Mouse (Mus musculus): ENCODE data around the gene Noc4l. TPM values are rescaled to one million over a fixed set of nuclear protein-coding genes. Genes with fewer than 3 reads are reported as not detected.

The Noc4l gene
- polyA plus RNA-seq, 1 experiment from 2014 or later, result 62.4 TPM

- no peak for ATAC-seq (replicated peaks; ENCODE audit: low FRiP score)
Observed at GRCm38 (mm10) chr5:110607767-110608166, 45.5 kb downstream of the Noc4l start.

GRCm38 (mm10) chr5:110605531-110606221 is 47.5 kb downstream of the Noc4l start:
- no peak overlapping the region for H3K27ac ChIP-seq
- no peaks in the 10 kb centered on the region for H3K4me1 ChIP-seq

More at GRCm38 (mm10) chr5:110607767-110608166, 45.5 kb downstream of the Noc4l start:
- H3K27ac ChIP-seq, result no peak overlapping the region
- H3K27me3 ChIP-seq, result no peaks in the 10 kb centered on the region
- H3K9me3 ChIP-seq (replicated peaks), result no peaks in the 10 kb centered on the region
- H3K9ac ChIP-seq, result no peak overlapping the region
- no peak overlapping the region for H3K4me3 ChIP-seq (replicated peaks)
- H3K36me3 ChIP-seq, result no peaks in the 10 kb centered on the region
- 43% methylated on average over 3 of the region's 3 CpGs for WGBS
- H3K4me2 ChIP-seq, result no peak overlapping the region
- no peaks in the 10 kb centered on the region for H3K4me1 ChIP-seq

DNA sequence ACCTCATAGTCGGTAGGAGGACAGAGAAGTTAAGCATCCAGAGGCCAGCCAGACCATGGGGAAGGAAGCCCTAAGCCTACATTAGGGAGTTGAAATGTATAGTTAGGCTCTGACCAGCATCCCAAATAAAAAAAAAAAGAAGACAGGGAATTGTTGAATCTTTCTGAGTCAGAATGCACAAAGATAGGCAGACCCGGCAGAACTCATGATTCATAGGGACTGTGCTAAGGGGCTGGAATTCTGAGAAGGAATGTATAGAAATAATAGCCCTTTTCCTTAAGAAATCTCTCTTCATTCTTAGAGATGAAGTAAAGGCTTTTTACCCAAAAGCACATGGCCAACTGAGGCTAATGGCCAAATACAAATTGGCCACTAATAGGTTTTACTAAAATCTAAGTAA is 48.9 kb downstream of the Noc4l start:
- ATAC-seq (replicated peaks; ENCODE audit: low FRiP score), result no peak
- 92% methylated on average over 2 of the region's 2 CpGs for WGBS
- no peaks in the 10 kb centered on the region for H3K27me3 ChIP-seq

More at GRCm38 (mm10) chr5:110605531-110606221, 47.5 kb downstream of the Noc4l start:
- no peak for ATAC-seq (replicated peaks; ENCODE audit: low FRiP score)
- no peaks in the 10 kb centered on the region for H3K27me3 ChIP-seq
- H3K36me3 ChIP-seq, result no peaks in the 10 kb centered on the region
- no peak overlapping the region for H3K9ac ChIP-seq
- WGBS, result 51% methylated on average over 5 of the region's 5 CpGs
- H3K9me3 ChIP-seq (replicated peaks), result no peaks in the 10 kb centered on the region
- no peak overlapping the region for H3K4me3 ChIP-seq (replicated peaks)
- H3K4me2 ChIP-seq, result no peak overlapping the region

DNA sequence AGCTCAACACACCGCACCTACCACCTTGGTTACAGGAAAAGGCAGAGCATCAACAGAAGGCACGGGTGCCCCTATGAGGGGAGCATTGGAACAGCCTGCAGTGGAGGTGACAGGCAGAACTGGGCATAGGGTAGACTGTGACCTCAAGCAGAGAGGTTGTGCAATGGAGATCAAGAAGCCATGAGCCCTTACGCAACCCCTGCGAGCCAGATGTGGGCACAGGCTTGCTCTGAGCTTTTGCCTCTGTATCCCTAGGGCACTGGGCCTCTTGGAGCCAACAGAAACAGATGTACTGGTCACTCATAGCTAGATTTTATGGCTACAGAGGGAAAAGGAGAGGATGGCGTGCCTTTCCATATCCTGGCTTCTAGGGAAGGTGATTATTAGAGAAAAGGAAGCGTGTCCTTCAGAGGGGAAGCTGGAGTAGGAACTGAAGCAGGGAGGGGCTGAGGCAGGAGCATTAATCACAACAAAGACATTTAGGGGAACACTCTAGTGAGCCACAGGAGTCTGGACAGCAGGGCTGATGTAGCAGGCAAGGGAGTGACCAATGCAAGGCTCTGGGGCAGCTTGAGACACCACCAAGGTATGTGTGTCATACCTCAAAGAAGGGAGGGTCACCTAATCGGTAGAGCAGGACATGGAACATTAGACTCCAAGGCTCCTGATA is 50.1 kb downstream of the Noc4l start:
- Histone ChIP-seq H3K9me3 (replicated peaks) (no peaks in the 10 kb centered on the region), H3K27me3 (no peaks in the 10 kb centered on the region), H3K36me3 (no peaks in the 10 kb centered on the region), H3K9ac (no peak overlapping the region), H3K4me2 (no peak overlapping the region), H3K27ac (no peak overlapping the region), H3K4me3 (replicated peaks) (no peak overlapping the region), H3K4me1 (peaks cover 13% of the 10 kb centered on the region)
- ATAC-seq (replicated peaks; ENCODE audit: low FRiP score), result no peak
- 76% methylated on average over 7 of the region's 7 CpGs for WGBS

More for the DNA sequence above, 48.9 kb downstream of the Noc4l start:
- Histone ChIP-seq H3K9me3 (replicated peaks) (no peaks in the 10 kb centered on the region), H3K4me2 (no peak overlapping the region), H3K27ac (no peak overlapping the region), H3K4me1 (peaks cover 1% of the 10 kb centered on the region; the same call in 1 of the 2 replicates), H3K4me3 (replicated peaks) (no peak overlapping the region), H3K9ac (no peak overlapping the region), H3K36me3 (no peaks in the 10 kb centered on the region)

Small RNAs within 50 kb of the gene (microRNA-seq; reads per million reads assigned to microRNA genes)
- 0.44 reads per million for gene Mir7026

Other genes starting within 250 kb of the Noc4l start
- 12.1 and 13.2 TPM in 2 replicates for gene Fbrsl1, start 204.9 kb downstream of the Noc4l start, polyA plus RNA-seq (2015; fragmentation: Nextera tagmentation; extraction: Ambion mirVana)
- gene Galnt9, start 109.1 kb downstream of the Noc4l start, polyA plus RNA-seq (2015; fragmentation: Nextera tagmentation; extraction: Ambion mirVana), result 0.40 and 0.51 TPM in 2 replicates
- gene Ddx51, start within 50 bp of the Noc4l start, polyA plus RNA-seq (2015; fragmentation: Nextera tagmentation; extraction: Ambion mirVana), result 23.7 and 28.2 TPM in 2 replicates
- gene Ep400, start 117.3 kb upstream of the Noc4l start, polyA plus RNA-seq (2015; fragmentation: Nextera tagmentation; extraction: Ambion mirVana), result 45.0 and 47.5 TPM in 2 replicates
- gene Pus1, start 127.2 kb upstream of the Noc4l start, polyA plus RNA-seq (2015; fragmentation: Nextera tagmentation; extraction: Ambion mirVana), result 41.6 and 42.8 TPM in 2 replicates
- 16.2 and 19.3 TPM in 2 replicates for gene Ulk1, start 156.7 kb upstream of the Noc4l start, polyA plus RNA-seq (2015; fragmentation: Nextera tagmentation; extraction: Ambion mirVana)
- 31.5 and 35.8 TPM in 2 replicates for gene Hscb, start 186.4 kb upstream of the Noc4l start, polyA plus RNA-seq (2015; fragmentation: Nextera tagmentation; extraction: Ambion mirVana)
- 36.3 and 36.8 TPM in 2 replicates for gene Chek2, start 186.6 kb upstream of the Noc4l start, polyA plus RNA-seq (2015; fragmentation: Nextera tagmentation; extraction: Ambion mirVana)
- 13.9 and 14.4 TPM in 2 replicates for gene Ttc28, start 226.4 kb upstream of the Noc4l start, polyA plus RNA-seq (2015; fragmentation: Nextera tagmentation; extraction: Ambion mirVana)

Measured in kidney, embryonic 15.5 days (tissue).